Comparison of ENCODE assay signal across 18 mouse cellular contexts in the genomic region with DNA sequence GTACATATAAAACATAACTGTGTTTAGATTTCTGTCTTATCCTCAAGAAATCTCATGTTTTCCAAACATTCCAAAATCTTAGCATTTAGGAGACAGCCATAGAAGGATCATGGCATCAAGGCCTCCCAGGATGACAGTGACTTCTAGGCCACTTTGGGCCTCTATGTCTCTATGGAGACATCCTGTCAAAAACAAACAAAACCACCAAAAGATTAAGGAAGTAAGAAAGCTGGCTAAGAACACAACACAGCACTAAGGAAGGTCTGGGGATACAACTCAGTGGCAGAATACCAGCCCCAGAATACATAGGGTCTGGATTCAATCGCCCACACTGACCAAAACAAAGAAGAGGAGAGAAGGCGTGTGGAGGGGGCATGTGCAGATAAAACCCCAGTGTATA.
"Had no signal": no experiment of that assay in that cellular context is flagged by ENCODE, and none has a peak within 500 bp of the region (broad histone marks: within the 10 kb centered on the region; RNA-seq: fewer than 3 reads in every experiment).

No protein-coding gene starts in this region.

- H3K9me3 ChIP-seq: megakaryocyte, embryonic 14.5 days; midbrain, embryonic 13.5 days; midbrain, embryonic 15.5 days; neural tube, embryonic 13.5 days; neural tube, embryonic 15.5 days had no signal

- H3K27ac ChIP-seq: midbrain, embryonic 13.5 days; midbrain, embryonic 15.5 days; neural tube, embryonic 13.5 days; neural tube, embryonic 15.5 days had no signal

- H3K27me3 ChIP-seq: megakaryocyte, embryonic 14.5 days; midbrain, embryonic 13.5 days; midbrain, embryonic 15.5 days; neural tube, embryonic 13.5 days; neural tube, embryonic 15.5 days had no signal

- H3K4me1 ChIP-seq: midbrain, embryonic 13.5 days; midbrain, embryonic 15.5 days; neural tube, embryonic 13.5 days; neural tube, embryonic 15.5 days had no signal

- ATAC-seq: midbrain, embryonic 13.5 days; midbrain, embryonic 15.5 days had no signal

- DNase-seq: lung, adult 18-20 months; lung, embryonic 14.5 days; lung, postnatal 10 days; lung, postnatal 4 days; retina, postnatal 1 day; right cerebral cortex, adult 18-20 months; right cerebral cortex, postnatal 25 days; right cerebral cortex, postnatal 4 days; spleen, adult 18-20 months; thymus, adult 2 months; thymus, postnatal 25 days; thymus, postnatal 4 days had no signal

- H3K9ac ChIP-seq: lung, embryonic 14.5 days; midbrain, embryonic 13.5 days; midbrain, embryonic 15.5 days; neural tube, embryonic 13.5 days; neural tube, embryonic 15.5 days had no signal

- H3K4me3 ChIP-seq: megakaryocyte, embryonic 14.5 days; midbrain, embryonic 13.5 days; midbrain, embryonic 15.5 days; neural tube, embryonic 13.5 days; neural tube, embryonic 15.5 days had no signal

- H3K4me2 ChIP-seq: lung, embryonic 14.5 days; midbrain, embryonic 11.5 days; midbrain, embryonic 13.5 days; midbrain, embryonic 15.5 days; neural tube, embryonic 13.5 days; neural tube, embryonic 15.5 days had no signal
